Mouse (Mus musculus) liver, adult 2 months (tissue): ENCODE results near the gene Srpk1. TPM values are rescaled to one million over a fixed set of nuclear protein-coding genes. Genes with fewer than 3 reads are reported as not detected.

Experiments used
- DNase-seq: peaks from one replicate; pipeline ENCODE4 v3.0.0-alpha.2; 2011; ENCODE audit warnings: low read depth, low spot score; ENCODE audit errors: extremely low read depth
- H3K27ac ChIP-seq: fragments of 200-500 bp; replicated peaks from 2 replicates; pipeline ENCODE4 v1.5.1; 2012; ENCODE audit warnings: low read depth, mild to moderate bottlenecking, control low read depth, inconsistent platforms, low read length; ENCODE audit not compliant: insufficient read depth
- H3K27me3 ChIP-seq: fragments of 200-500 bp; 2 replicates; pipeline ENCODE4 v1.6.1; 2012; ENCODE audit warnings: mild to moderate bottlenecking, moderate library complexity, low read length, inconsistent platforms; ENCODE audit not compliant: control insufficient read depth, insufficient read depth
- H3K36me3 ChIP-seq: fragments of 200-500 bp; 2 replicates; pipeline ENCODE4 v1.6.1; 2012; ENCODE audit warnings: low read length, inconsistent platforms; ENCODE audit not compliant: control insufficient read depth, insufficient read depth
- H3K4me1 ChIP-seq: fragments of 200-500 bp; 2 replicates; pipeline ENCODE4 v1.6.1; 2011; ENCODE audit warnings: low read length; ENCODE audit not compliant: control insufficient read depth, insufficient read depth
- H3K4me3 ChIP-seq: fragments of 200-500 bp; 2 replicates; pipeline ENCODE4 v1.5.1; 2011; ENCODE audit warnings: low read depth, mild to moderate bottlenecking, control low read depth, low read length, moderate library complexity; ENCODE audit not compliant: insufficient read depth
- H3K79me2 ChIP-seq: fragments of 200-500 bp; 2 replicates; pipeline ENCODE4 v1.6.1; 2012; ENCODE audit warnings: inconsistent platforms, mild to moderate bottlenecking, low read length, moderate library complexity; ENCODE audit not compliant: control insufficient read depth, insufficient read depth
- H3K9ac ChIP-seq: fragments of 200-500 bp; 2 replicates; pipeline ENCODE4 v1.6.1; 2012; ENCODE audit warnings: low read depth, mild to moderate bottlenecking, control low read depth, inconsistent platforms, low read length
- CTCF ChIP-seq: fragments of 200-500 bp; IDR thresholded peaks from 2 replicates; pipeline ENCODE4 v1.5.1; 2011; ENCODE audit warnings: low read depth, low read length, control low read depth
- POLR2A ChIP-seq: fragments of 200-500 bp; IDR thresholded peaks from 2 replicates; pipeline ENCODE4 v1.6.1; 2011; ENCODE audit warnings: low read length, control low read depth; ENCODE audit not compliant: insufficient read depth; ENCODE audit errors: extremely low read depth
- WGBS: fragments of 180-500 bp; shearing (Covaris S2); methylation state at CpG from one replicate; pipeline ENCODE4 v1.1.7; 2018; 5-methylcytosine and 5-hydroxymethylcytosine counted together
- polyA plus RNA-seq: library from polyadenylated mRNA; depleted of rRNA; stranded (reverse); fragments of >200 nt; gene quantifications from 2 replicates; pipeline ENCODE4 v1.2.3, GENCODE M21; 2012; rRNA removed
- total RNA-seq: library from RNA; depleted of rRNA; stranded (reverse); fragments of >200 nt; gene quantifications from 2 replicates; pipeline ENCODE4 v1.2.3, GENCODE M21; 2014; rRNA removed

Srpk1 gene
- total RNA-seq (12.9 and 13.7 TPM in 2 replicates), polyA plus RNA-seq (6.1 and 10.8 TPM in 2 replicates)

DNA sequence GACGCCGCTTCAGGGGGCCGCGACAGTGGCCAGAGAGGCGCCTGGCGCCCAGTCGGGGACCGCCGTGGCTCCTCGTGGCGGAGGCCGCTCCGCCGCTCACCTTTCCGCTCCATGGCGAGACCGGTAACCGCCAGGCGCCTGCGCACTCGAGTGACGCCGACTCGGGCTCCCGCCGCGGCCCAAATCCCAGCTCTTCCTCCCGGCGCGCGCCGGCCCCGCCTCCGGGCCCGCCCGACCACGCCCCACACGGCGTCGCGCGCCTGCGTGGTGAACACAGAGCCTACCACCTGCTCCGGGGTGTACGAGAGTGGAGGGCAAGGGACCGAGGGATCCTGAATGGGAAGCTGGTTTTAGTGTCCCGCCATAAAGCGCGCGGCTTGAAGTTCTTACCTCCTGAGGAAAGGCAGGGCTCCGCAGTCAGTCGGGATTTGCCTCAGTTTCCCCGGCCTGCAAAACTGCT is at the start of gene Srpk1:
TSS of gene Srpk1 (minus strand) at position 410 of the 460 bp plus-strand sequence.
- under 1% methylated on average over 53 of the region's 53 CpGs for WGBS
- TF ChIP-seq CTCF (no peak), POLR2A (peak; percentile 53; the same call in 1 of the 2 replicates)
- peak; percentile 61 for DNase-seq
- H3K4me3 ChIP-seq: peak within 1 kb of the TSS; percentile 93
- peak within 1 kb of the TSS; percentile 42 for H3K27ac ChIP-seq
- peaks cover 22% of the 10 kb centered on the region; the same call in 1 of the 2 replicates for H3K79me2 ChIP-seq
- no peaks in the 10 kb centered on the region; the same call in 1 of the 2 replicates for H3K4me1 ChIP-seq
- no peaks in the 10 kb centered on the region for H3K36me3 ChIP-seq
- no peaks in the 10 kb centered on the region for H3K27me3 ChIP-seq
- H3K9ac ChIP-seq: peak within 1 kb of the TSS; percentile 91

DNA sequence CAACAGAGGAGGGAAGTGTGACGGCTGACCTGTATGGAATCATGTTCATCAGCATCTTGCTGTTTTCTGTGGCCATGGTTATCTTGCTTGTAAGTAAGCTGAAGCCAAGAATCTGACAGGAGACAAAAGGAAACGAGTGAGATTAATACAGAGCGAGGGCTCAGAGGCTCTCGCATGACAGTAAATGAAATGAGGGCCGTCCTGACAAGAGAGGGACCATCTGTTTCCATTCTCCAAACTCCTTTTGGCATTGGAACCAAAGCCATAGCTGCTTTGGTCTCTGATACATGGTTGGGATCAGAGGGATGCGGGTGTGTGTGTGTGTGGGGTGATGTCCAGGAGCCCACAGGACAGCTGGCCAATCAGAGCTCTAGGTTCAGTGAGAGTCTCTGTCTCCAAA is 37.1 kb upstream of the Srpk1 start:
- Histone ChIP-seq H3K79me2 (no peaks in the 10 kb centered on the region), H3K4me3 (no peak overlapping the region), H3K36me3 (no peaks in the 10 kb centered on the region), H3K9ac (no peak overlapping the region), H3K27ac (no peak overlapping the region), H3K4me1 (no peaks in the 10 kb centered on the region), H3K27me3 (no peaks in the 10 kb centered on the region; the same call in 1 of the 2 replicates)
- TF ChIP-seq POLR2A (no peak), CTCF (no peak)
- no peak for DNase-seq
- WGBS: 80% methylated on average over 6 of the region's 6 CpGs

DNA sequence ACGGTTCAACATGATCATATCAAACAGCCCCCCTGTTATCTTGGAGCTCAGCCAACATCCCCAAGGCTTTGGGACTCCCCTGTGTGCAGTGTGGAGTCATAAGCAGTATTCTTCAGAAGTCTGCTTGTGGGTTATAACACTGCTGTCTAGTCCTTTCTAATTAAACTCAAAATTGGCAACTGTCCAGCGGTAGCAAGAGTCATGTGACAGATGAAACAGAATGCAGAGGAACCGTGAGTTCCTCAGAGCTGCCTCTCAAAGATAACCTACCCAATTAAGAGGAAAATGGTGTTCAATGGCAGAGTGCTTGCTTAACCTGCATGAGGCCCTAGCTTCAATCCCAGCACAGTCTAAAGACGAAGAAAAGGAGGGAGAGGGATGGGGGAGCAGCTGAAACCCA is 35.4 kb upstream of the Srpk1 start:
- 46% methylated on average over 4 of the region's 4 CpGs for WGBS

DNA sequence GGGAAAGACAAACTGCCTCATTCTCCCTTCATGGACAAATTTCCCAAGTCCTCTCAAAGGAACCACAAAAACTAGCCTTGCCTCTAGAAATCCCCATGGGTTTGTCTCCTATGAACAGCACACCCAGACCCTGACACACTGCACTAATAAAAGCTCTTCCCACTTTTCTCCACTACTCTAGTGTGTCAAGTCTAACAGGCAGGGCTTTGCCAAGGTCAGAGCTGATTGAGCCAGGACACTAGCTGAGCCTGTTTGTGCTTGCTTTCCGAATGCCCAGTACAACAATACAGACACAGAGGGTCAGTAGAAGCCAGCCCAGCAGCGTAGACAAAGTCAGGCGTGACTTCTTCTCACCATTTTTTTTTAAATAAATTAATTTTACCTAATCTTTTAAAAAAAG is 27.8 kb upstream of the Srpk1 start:
- no peaks in the 10 kb centered on the region for H3K4me1 ChIP-seq
- WGBS: 64% methylated on average over 3 of the region's 3 CpGs
- no peak for DNase-seq
- H3K27me3 ChIP-seq: no peaks in the 10 kb centered on the region
- no peak overlapping the region for H3K4me3 ChIP-seq
- TF ChIP-seq CTCF (no peak), POLR2A (no peak)
- H3K27ac ChIP-seq: no peak overlapping the region
- no peak overlapping the region for H3K9ac ChIP-seq
- no peaks in the 10 kb centered on the region for H3K79me2 ChIP-seq
- no peaks in the 10 kb centered on the region for H3K36me3 ChIP-seq

More for the DNA sequence above, 35.4 kb upstream of the Srpk1 start:
- H3K36me3 ChIP-seq: no peaks in the 10 kb centered on the region
- H3K27me3 ChIP-seq: no peaks in the 10 kb centered on the region; the same call in 1 of the 2 replicates
- no peak overlapping the region for H3K9ac ChIP-seq
- no peaks in the 10 kb centered on the region for H3K79me2 ChIP-seq
- no peak for DNase-seq
- TF ChIP-seq POLR2A (no peak), CTCF (no peak)
- H3K4me3 ChIP-seq: no peak overlapping the region
- H3K27ac ChIP-seq: no peak overlapping the region
- no peaks in the 10 kb centered on the region for H3K4me1 ChIP-seq

DNA sequence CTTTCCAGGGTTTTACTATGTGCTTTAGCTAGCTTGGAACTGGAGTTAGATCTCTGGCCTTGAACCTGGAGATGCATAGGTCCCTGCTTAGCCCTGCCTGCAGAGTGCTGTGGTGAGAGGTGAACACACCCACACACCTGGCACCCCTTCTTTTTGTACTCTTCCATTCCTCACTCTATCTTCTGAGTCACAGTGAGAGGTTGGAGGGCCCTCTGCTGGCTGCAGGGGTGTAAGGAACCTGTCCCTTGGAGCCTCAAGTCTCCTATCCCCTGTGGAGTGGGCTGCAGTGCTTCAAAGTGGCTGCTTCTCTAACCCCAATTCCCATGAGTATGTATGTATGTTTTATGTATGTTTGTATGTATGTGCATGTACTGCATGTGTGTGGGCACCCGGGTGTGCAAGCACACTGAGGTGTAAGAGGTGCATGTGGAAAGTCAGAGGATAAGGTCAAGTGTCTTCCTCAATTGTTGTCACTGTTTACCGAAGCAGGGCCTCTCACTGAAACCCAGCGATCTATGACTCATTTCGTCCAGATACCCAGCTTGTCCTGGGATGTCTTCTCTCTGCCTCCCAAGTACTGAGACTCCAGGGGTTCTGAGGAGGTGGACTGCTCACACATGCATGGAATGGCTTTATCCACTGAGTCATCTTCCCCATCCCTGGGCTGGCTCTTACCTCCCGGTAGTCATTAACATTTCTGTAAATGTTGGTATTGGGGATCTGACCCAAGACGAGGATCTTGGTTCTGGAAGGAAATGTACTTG is 26.3 kb upstream of the Srpk1 start:
- H3K79me2 ChIP-seq: no peaks in the 10 kb centered on the region
- no peak overlapping the region for H3K27ac ChIP-seq
- no peaks in the 10 kb centered on the region for H3K27me3 ChIP-seq
- DNase-seq: peak; percentile 22
- H3K36me3 ChIP-seq: no peaks in the 10 kb centered on the region
- H3K4me1 ChIP-seq: no peaks in the 10 kb centered on the region
- no peak overlapping the region for H3K9ac ChIP-seq
- peak; percentile 77 for TF ChIP-seq CTCF
- TF ChIP-seq POLR2A: no peak
- 49% methylated on average over 6 of the region's 6 CpGs for WGBS
- no peak overlapping the region for H3K4me3 ChIP-seq

DNA sequence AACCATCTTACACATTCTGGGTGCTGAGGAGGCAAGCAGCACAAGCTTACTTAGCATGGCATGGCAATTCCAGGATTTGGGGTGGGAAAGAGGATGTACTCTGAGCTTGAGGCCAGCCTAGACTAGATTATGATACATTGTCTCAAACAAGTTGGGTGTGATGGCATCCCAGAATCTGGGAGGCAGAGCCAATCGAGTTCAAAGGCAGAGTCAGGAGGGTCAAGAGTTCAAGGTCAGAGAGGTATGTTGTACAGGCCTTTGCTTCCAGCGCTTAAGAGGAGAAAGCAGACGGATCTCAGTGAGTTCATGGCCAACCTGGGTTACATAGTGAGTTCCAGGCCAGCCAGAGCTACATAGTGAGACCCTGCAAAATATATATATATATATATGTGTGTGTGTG is 23.7 kb upstream of the Srpk1 start:
- H3K27me3 ChIP-seq: no peaks in the 10 kb centered on the region
- TF ChIP-seq POLR2A (no peak), CTCF (no peak)
- no peak overlapping the region for H3K9ac ChIP-seq
- no peaks in the 10 kb centered on the region for H3K36me3 ChIP-seq
- no peak for DNase-seq
- WGBS: 54% methylated on average over 3 of the region's 3 CpGs
- H3K79me2 ChIP-seq: no peaks in the 10 kb centered on the region
- no peak overlapping the region for H3K27ac ChIP-seq
- no peak overlapping the region for H3K4me3 ChIP-seq
- no peaks in the 10 kb centered on the region for H3K4me1 ChIP-seq
